Mouse (Mus musculus): ENCODE measurements around the gene Agap3. TPM values are rescaled to one million over a fixed set of nuclear protein-coding genes. Genes with fewer than 3 reads are reported as not detected.
A peak's percentile ranks its signal among the peaks of the same experiment; 100 is the strongest.

The Agap3 gene
- 32.4 and 34.1 TPM in 2 replicates for polyA plus RNA-seq (2015; fragmentation: Nextera tagmentation; extraction: Ambion mirVana)

DNA sequence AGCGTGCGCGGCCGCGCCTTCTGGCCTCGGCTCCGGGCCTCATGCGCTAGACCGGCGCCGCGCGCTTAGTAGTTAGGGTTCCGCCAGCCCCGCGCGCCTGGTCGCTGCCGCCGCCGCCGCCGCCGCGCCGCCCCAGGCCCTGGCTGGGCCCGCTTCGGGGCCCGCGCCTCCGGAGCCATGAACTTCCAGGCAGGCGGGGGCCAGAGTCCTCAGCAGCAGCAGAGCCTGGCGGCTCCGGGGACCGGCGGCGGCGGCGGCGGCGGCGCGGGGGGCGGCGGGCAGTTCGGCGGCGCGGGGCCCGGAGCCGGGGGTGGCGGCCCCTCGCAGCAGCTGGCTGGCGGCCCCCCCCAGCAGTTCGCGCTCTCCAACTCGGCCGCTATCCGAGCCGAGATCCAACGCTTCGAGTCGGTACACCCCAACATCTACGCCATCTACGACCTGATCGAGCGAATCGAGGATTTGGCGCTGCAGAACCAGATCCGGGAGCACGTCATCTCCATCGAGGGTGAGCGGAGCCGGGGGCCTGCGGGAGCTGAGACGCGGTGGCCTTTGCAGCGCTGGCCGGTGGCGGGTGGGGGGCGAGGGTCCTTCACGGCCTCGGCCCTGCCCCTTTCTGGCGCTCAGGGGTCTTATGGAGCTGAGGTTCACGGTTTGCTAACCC, at the start of gene Agap3:
Gene Agap3, plus strand, starts transcription at position 148 of the 661 bp plus-strand sequence.
- Histone ChIP-seq H3K27ac (peak within 1 kb of the TSS; percentile 92), H3K4me1 (peaks cover 55% of the 10 kb centered on the region), H3K4me2 (peak within 1 kb of the TSS; percentile 91), H3K4me3 (peak within 1 kb of the TSS; percentile 81), H3K36me3 (0 out of 2 replicates have a peak, but pooled peaks cover under 1% of the 10 kb centered on the region), H3K9me3 (no peaks in the 10 kb centered on the region), H3K27me3 (no peaks in the 10 kb centered on the region), H3K9ac (peak within 1 kb of the TSS; percentile 96)
- 3% methylated on average over 65 of the region's 85 CpGs for WGBS
- peak; percentile 26 for ATAC-seq (ENCODE audit: insufficient number of reproducible peaks, low FRiP score, low TSS enrichment, low read depth)

DNA sequence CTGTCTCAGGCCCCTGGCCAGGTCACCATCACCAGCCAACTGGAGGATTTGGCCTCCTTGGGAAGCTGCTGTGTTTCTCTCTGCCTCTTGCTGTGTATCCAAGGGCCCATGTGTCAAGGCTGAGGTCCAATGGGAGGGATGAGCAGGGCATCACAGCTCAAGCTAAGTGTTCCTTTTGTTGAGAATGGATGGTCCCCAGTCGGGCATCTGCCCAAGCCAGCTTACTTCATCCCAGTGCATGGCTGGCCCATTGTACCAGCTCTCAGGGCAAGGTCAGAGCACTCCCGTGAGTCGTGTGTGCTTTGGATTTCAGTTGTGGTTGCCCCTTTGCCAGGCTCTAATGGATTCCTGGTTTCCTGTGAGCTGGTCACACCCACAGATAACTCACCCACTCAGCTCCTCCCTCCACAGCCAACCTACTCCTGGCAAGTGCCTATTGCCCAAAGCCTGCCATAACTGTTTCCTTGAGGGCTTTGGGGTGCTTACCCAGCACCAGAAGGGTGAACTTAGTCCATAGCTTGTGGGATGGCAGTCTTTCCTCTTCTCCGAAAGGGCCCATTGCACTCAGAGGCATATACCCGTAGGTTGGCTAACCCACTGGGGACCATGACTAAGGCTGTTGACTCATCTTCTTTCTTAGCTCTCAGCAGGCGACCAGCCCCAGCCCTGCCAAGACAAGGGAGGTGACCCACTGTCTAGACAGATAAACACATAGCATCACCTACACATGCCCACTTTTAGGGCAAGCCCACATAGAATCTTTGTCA, 47.2 kb upstream of the Agap3 start:
- Histone ChIP-seq H3K36me3 (peaks cover 87% of the 10 kb centered on the region), H3K27me3 (no peaks in the 10 kb centered on the region), H3K4me3 (no peak overlapping the region), H3K9me3 (no peaks in the 10 kb centered on the region), H3K27ac (no peak overlapping the region), H3K9ac (no peak overlapping the region), H3K4me1 (no peaks in the 10 kb centered on the region), H3K4me2 (no peak overlapping the region)
- WGBS = 85% methylated on average over 6 of the region's 6 CpGs
- no peak for ATAC-seq (ENCODE audit: insufficient number of reproducible peaks, low FRiP score, low TSS enrichment, low read depth)

DNA sequence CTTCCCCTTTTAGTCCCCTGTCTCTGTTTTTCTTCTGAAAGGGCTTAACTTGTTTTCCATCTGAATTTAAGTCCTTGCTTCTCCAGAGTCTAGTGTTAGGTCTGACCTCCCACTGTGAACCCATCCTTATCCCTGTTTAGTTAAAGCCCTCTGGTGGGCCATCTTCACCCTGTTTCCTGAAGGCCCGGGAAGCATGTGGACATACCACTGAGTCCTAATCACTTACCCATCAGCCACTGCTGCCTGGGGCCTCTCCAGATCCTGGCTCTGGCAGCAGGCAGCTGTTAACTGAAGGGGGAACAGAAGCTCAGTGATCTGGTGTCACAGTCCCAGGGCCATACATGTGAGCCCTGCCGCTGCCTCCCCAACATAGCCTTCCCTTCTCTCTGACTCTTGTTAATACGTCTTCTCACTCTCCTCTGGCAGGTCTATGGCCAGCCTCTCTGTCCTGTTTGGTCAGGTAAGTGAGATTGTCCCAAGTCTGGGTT, 46.5 kb upstream of the Agap3 start:
- Histone ChIP-seq H3K9ac (no peak overlapping the region), H3K27me3 (no peaks in the 10 kb centered on the region), H3K27ac (no peak overlapping the region), H3K4me2 (no peak overlapping the region), H3K4me1 (no peaks in the 10 kb centered on the region), H3K9me3 (no peaks in the 10 kb centered on the region), H3K36me3 (peaks cover 82% of the 10 kb centered on the region), H3K4me3 (no peak overlapping the region)
- ATAC-seq (ENCODE audit: insufficient number of reproducible peaks, low FRiP score, low TSS enrichment, low read depth) = no peak
- WGBS = 60% methylated on average over 3 of the region's 3 CpGs

DNA sequence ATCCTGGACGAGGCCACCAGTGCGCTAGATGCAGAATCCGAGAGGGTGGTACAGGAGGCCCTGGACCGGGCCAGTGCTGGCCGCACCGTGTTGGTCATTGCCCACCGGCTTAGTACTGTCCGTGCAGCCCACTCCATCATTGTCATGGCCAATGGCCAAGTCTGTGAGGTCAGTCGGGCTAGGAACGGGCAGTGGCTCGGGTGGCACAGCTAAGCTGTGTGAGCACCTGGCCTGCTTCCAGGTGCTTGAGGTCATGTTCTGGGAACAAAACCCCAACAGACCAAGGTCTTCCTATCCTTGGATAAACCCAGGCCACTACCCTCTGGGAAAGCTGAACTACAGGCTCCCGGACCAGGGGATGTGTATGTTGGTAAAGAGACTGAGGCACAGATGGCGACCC, 43.3 kb upstream of the Agap3 start:
- peaks cover 52% of the 10 kb centered on the region for H3K36me3 ChIP-seq
- no peaks in the 10 kb centered on the region for H3K9me3 ChIP-seq
- H3K4me2 ChIP-seq = no peak overlapping the region
- H3K9ac ChIP-seq = no peak overlapping the region
- WGBS = 87% methylated on average over 13 of the region's 13 CpGs
- no peak for ATAC-seq (ENCODE audit: insufficient number of reproducible peaks, low FRiP score, low TSS enrichment, low read depth)
- no peak overlapping the region for H3K4me3 ChIP-seq
- no peaks in the 10 kb centered on the region for H3K27me3 ChIP-seq
- H3K27ac ChIP-seq = no peak overlapping the region
- H3K4me1 ChIP-seq = peaks cover 10% of the 10 kb centered on the region

DNA sequence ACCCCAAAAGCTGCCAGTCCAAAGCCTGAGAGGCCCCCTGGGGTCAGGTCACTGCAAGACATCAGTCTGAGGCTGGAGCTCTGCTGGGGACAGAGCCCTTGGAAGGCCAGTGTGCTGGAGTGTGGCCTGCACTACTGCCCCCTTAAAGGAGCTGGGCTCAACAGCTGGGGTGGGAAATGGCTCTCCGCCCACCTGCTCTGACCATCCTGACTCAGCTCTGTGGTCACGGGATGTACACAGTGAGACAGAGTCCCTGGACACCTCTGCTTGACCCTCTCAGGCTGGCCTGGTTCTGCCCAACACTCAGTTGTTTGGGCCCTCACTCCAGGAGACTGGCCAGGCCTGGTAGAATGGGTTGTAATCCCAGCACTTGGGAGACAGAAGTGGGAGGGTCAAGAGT, 42.5 kb upstream of the Agap3 start:
- Histone ChIP-seq H3K27ac (no peak overlapping the region), H3K4me2 (no peak overlapping the region), H3K36me3 (peaks cover 44% of the 10 kb centered on the region), H3K27me3 (no peaks in the 10 kb centered on the region; the same call in 1 of the 2 replicates), H3K9me3 (no peaks in the 10 kb centered on the region), H3K4me3 (no peak overlapping the region), H3K9ac (no peak overlapping the region), H3K4me1 (peaks cover 14% of the 10 kb centered on the region)
- ATAC-seq (ENCODE audit: insufficient number of reproducible peaks, low FRiP score, low TSS enrichment, low read depth) = no peak
- WGBS = 77% methylated on average over 2 of the region's 2 CpGs

DNA sequence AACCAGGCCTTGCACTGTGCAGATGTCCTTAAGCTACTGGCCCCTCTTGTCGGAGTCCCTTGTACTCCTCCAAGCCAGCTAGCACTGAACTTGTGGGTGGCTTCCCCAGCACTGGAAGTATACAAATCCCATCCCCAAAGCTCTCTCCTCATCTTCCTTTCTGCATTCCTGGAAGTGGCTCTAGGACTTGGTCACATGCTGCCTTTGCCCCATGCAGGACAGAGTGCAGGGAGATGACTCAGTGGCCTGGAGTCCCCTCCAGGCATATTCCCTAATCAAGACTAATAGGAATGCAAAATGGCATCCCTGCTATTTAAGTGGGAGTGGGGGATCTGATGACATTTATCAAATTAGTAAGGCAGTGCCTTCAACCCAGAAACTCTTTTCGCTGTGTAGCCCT, 39.9 kb upstream of the Agap3 start:
- Histone ChIP-seq H3K4me1 (peaks cover 24% of the 10 kb centered on the region), H3K36me3 (peaks cover 23% of the 10 kb centered on the region), H3K27ac (no peak overlapping the region), H3K4me2 (no peak overlapping the region), H3K9ac (no peak overlapping the region), H3K9me3 (no peaks in the 10 kb centered on the region), H3K27me3 (no peaks in the 10 kb centered on the region; the same call in 1 of the 2 replicates), H3K4me3 (no peak overlapping the region)
- no peak for ATAC-seq (ENCODE audit: insufficient number of reproducible peaks, low FRiP score, low TSS enrichment, low read depth)
- 78% methylated on average over 2 of the region's 2 CpGs for WGBS

DNA sequence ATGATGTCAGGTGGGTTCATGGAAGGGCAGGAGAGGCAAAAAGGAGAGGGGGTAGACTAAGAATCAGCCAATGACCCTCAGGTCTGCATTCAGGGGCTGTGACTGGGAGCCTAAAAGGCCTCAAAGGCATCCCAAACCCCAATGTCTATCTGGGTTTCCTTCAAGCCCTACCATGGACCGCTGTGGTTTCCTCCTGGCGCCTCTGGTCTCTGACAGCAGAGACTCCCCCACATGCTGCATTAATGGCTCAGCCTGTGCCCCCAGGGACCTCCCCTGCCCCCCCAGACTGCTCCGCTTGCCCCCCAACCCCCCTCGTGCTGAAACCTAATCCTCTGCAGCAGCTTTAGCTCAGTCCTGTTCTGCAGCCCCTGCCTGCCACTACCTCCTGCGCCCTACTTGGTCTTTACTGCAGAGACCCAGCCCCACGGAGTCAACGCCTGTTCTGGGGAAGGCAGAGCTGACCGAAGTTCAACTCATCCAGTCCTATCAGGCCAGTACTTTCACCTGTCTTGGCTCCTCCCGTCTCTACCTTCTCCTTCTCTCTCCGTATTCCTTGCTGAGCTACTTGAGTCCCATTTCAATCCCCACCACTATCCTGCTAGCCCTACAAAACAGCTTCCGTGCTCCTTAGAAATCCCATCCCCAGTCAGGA, 38.8 kb upstream of the Agap3 start, which contains the start of gene Asic3:
Gene Asic3, plus strand, starts transcription at position 351 of the 652 bp plus-strand sequence.
- no peaks in the 10 kb centered on the region for H3K9me3 ChIP-seq
- no peaks in the 10 kb centered on the region; the same call in 1 of the 2 replicates for H3K27me3 ChIP-seq
- H3K4me1 ChIP-seq = peaks cover 24% of the 10 kb centered on the region
- H3K27ac ChIP-seq = no peak within 1 kb of the TSS
- no peak within 1 kb of the TSS for H3K4me3 ChIP-seq
- H3K4me2 ChIP-seq = no peak within 1 kb of the TSS
- no peak within 1 kb of the TSS for H3K9ac ChIP-seq
- peaks cover 15% of the 10 kb centered on the region for H3K36me3 ChIP-seq
- WGBS = 34% methylated on average over 11 of the region's 11 CpGs
- no peak for ATAC-seq (ENCODE audit: insufficient number of reproducible peaks, low FRiP score, low TSS enrichment, low read depth)

DNA sequence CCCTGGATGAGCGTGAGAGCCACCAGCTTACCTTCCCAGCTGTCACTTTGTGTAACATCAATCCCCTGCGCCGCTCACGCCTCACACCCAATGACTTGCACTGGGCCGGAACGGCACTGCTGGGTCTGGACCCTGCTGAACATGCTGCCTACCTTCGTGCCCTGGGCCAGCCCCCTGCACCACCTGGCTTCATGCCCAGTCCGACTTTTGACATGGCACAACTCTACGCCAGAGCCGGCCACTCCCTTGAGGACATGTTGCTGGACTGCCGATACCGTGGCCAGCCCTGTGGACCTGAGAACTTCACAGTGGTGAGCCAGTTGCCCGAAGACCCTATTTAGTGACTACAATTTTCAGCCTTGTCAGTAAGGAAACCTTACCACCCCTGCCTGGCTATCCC, 38.0 kb upstream of the Agap3 start:
- H3K4me2 ChIP-seq = no peak overlapping the region
- H3K9me3 ChIP-seq = no peaks in the 10 kb centered on the region
- no peak overlapping the region for H3K9ac ChIP-seq
- 72% methylated on average over 13 of the region's 13 CpGs for WGBS
- no peak overlapping the region for H3K4me3 ChIP-seq
- H3K36me3 ChIP-seq = peaks cover 15% of the 10 kb centered on the region
- ATAC-seq (ENCODE audit: insufficient number of reproducible peaks, low FRiP score, low TSS enrichment, low read depth) = no peak
- H3K4me1 ChIP-seq = peaks cover 24% of the 10 kb centered on the region
- H3K27ac ChIP-seq = no peak overlapping the region
- no peaks in the 10 kb centered on the region; the same call in 1 of the 2 replicates for H3K27me3 ChIP-seq

DNA sequence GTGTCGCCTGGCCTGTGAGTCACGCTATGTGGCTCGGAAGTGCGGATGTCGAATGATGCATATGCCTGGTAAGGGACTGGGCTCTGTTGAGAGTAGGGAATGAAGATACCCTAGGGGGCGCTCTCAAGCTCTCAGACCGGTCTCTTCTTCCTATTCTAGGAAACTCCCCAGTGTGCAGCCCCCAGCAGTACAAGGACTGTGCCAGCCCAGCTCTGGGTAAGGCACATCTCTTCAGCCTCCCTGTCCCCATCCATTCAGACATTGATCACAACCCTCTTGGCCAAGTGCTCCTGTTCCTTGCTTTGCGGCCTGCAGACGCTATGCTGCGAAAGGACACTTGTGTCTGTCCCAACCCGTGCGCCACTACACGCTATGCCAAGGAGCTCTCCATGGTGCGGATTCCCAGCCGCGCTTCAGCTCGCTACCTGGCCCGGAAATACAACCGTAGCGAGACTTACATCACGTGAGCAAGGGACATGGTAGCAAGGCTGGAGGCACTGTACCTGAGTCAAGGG, 35.7 kb upstream of the Agap3 start:
- peaks cover 24% of the 10 kb centered on the region for H3K4me1 ChIP-seq
- no peak for ATAC-seq (ENCODE audit: insufficient number of reproducible peaks, low FRiP score, low TSS enrichment, low read depth)
- H3K36me3 ChIP-seq = peaks cover 30% of the 10 kb centered on the region
- no peak overlapping the region for H3K27ac ChIP-seq
- no peaks in the 10 kb centered on the region; the same call in 1 of the 2 replicates for H3K27me3 ChIP-seq
- no peak overlapping the region for H3K4me3 ChIP-seq
- no peak overlapping the region for H3K9ac ChIP-seq
- no peaks in the 10 kb centered on the region for H3K9me3 ChIP-seq
- WGBS = 2% methylated on average over 21 of the region's 21 CpGs
- peak overlapping the region; percentile 15 for H3K4me2 ChIP-seq

DNA sequence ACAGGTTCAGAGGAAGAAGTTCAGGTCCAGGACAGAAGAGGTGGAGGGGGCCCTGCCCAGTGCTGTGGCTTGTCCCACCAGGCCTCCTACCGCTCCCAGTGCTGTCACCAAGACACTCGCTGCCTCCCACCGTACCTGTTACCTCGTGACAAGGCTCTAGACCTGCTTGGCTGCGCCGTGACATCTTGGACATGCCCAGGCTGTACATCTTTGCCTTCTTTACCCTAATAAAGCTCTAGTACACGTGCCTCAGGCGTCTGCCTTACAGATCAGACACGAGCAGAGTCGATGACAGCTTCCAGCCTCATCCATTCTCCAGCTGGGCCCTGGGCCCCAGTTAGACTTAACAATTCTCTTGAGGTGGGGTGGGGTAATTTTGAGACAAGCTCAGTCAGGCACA, 34.4 kb upstream of the Agap3 start:
- no peak overlapping the region for H3K9ac ChIP-seq
- no peaks in the 10 kb centered on the region for H3K9me3 ChIP-seq
- peaks cover 30% of the 10 kb centered on the region for H3K36me3 ChIP-seq
- no peak overlapping the region for H3K4me3 ChIP-seq
- H3K27me3 ChIP-seq = no peaks in the 10 kb centered on the region; the same call in 1 of the 2 replicates
- WGBS = 73% methylated on average over 10 of the region's 10 CpGs
- no peak overlapping the region for H3K4me2 ChIP-seq
- H3K4me1 ChIP-seq = peaks cover 30% of the 10 kb centered on the region
- H3K27ac ChIP-seq = no peak overlapping the region
- no peak for ATAC-seq (ENCODE audit: insufficient number of reproducible peaks, low FRiP score, low TSS enrichment, low read depth)

DNA sequence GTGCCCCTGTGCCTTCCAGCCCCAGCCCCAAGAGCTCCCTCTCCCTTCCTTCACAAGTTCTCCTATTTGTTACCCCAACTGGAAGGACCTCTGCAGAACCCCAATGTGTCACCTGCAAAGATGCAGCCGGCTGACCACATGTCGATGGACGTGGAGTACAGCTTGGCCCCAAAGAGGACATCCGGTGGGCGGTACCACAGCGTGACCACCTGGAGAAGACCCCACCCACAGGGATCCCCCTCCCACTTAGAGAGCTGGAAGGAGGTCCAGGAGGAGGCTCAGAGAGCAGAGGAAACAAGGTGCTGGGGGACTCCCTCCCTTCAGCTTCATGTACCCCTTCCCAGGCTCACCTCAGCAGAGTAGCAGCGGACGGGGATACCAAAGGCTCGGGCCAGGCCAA, 31.6 kb upstream of the Agap3 start:
- Histone ChIP-seq H3K9ac (no peak overlapping the region), H3K27ac (no peak overlapping the region), H3K36me3 (peaks cover 30% of the 10 kb centered on the region), H3K4me2 (no peak overlapping the region), H3K4me3 (no peak overlapping the region), H3K4me1 (peaks cover 31% of the 10 kb centered on the region), H3K9me3 (no peaks in the 10 kb centered on the region), H3K27me3 (no peaks in the 10 kb centered on the region)
- WGBS = 82% methylated on average over 9 of the region's 9 CpGs
- ATAC-seq (ENCODE audit: insufficient number of reproducible peaks, low FRiP score, low TSS enrichment, low read depth) = no peak
